Mouse (Mus musculus) MEL (cell line): ENCODE data around the gene Tspan14. TPM values are rescaled to one million over a fixed set of nuclear protein-coding genes. Genes with fewer than 3 reads are reported as not detected.

ENCODE experiments used
- DNase-seq: peaks from one replicate; pipeline ENCODE4 v3.0.0; 2011; ENCODE audit warnings: low read depth, low spot score
- H3K27ac ChIP-seq: 2 replicates; pipeline ENCODE4 v1.5.1; 2012; ENCODE audit warnings: low read depth, mild to moderate bottlenecking, control low read depth, low read length, moderate library complexity; ENCODE audit not compliant: control insufficient read depth
- H3K27me3 ChIP-seq, 2 experiments: fragments of 150-350 bp in 1 of 2; sonication (generic) in 1 of 2; 2 replicates each; pipeline ENCODE4 v1.6.1; 2012; ENCODE audit warnings: low read length in 2 of 2, mild to moderate bottlenecking in 2 of 2, improper control_type of control experiment in 1 of 2, moderate library complexity in 1 of 2; ENCODE audit not compliant: insufficient read depth in 2 of 2, control insufficient read depth in 1 of 2
- H3K36me3 ChIP-seq, 2 experiments: 2 replicates each; pipeline ENCODE4 v1.6.1; 2012 to 2014; ENCODE audit warnings: low read length in 2 of 2, improper control_type of control experiment in 1 of 2, inconsistent platforms in 1 of 2, mild to moderate bottlenecking in 1 of 2; ENCODE audit not compliant: insufficient read depth in 2 of 2, control insufficient read depth in 1 of 2
- H3K4me1 ChIP-seq, 2 experiments: fragments of 150-350 bp in 1 of 2; sonication (generic) in 1 of 2; 2 replicates each; pipeline ENCODE4 v1.6.1; 2012; ENCODE audit warnings: low read length in 2 of 2, improper control_type of control experiment in 1 of 2, mild to moderate bottlenecking in 1 of 2; ENCODE audit not compliant: insufficient read depth in 2 of 2, control insufficient read depth in 1 of 2
- H3K4me3 ChIP-seq, 2 experiments: fragments of 150-350 bp in 1 of 2; sonication (generic) in 1 of 2; 2 replicates each; pipeline ENCODE4 v1.5.1; 2012; ENCODE audit warnings: low read depth in 2 of 2, low read length in 2 of 2, mild to moderate bottlenecking in 2 of 2, moderate library complexity in 2 of 2, control low read depth in 1 of 2, improper control_type of control experiment in 1 of 2; ENCODE audit not compliant: control insufficient read depth in 1 of 2, insufficient read depth in 1 of 2
- H3K79me2 ChIP-seq: 2 replicates; pipeline ENCODE4 v1.6.1; 2012; ENCODE audit warnings: mild to moderate bottlenecking, low read length, moderate library complexity; ENCODE audit not compliant: control insufficient read depth, poor library complexity, insufficient read depth
- H3K9ac ChIP-seq: 2 replicates; pipeline ENCODE4 v1.6.1; 2012; ENCODE audit warnings: low read depth, mild to moderate bottlenecking, control low read depth, low read length, moderate library complexity; ENCODE audit not compliant: control insufficient read depth, poor library complexity, severe bottlenecking
- H3K9me3 ChIP-seq: fragments of 150-350 bp; sonication (generic); replicated peaks from 2 replicates; pipeline ENCODE4 v1.6.1; 2012; ENCODE audit warnings: mild to moderate bottlenecking, low read length, improper control_type of control experiment, moderate library complexity; ENCODE audit not compliant: insufficient read depth
- BHLHE40 ChIP-seq: IDR thresholded peaks from 2 replicates; pipeline ENCODE4 v1.6.1; 2012; ENCODE audit warnings: low read depth, mild to moderate bottlenecking, inconsistent platforms, low read length, improper control_type of control experiment, borderline replicate concordance
- CHD1 ChIP-seq: IDR thresholded peaks from 2 replicates; pipeline ENCODE4 v1.6.1; 2012; ENCODE audit warnings: low read depth, mild to moderate bottlenecking, inconsistent platforms, low read length, improper control_type of control experiment
- CHD2 ChIP-seq: IDR thresholded peaks from 2 replicates; pipeline ENCODE4 v1.6.1; 2011; ENCODE audit warnings: low read length, improper control_type of control experiment
- CTCF ChIP-seq, 3 experiments: IDR thresholded peaks in 2 of 3; conservative IDR thresholded peaks in 1 of 3; 2 replicates each; pipeline ENCODE4 v1.5.1; 2011 to 2012; ENCODE audit warnings: low read length in 3 of 3, low read depth in 2 of 3, mild to moderate bottlenecking in 2 of 3, improper control_type of control experiment in 1 of 3, inconsistent platforms in 1 of 3, mixed read lengths in 1 of 3, moderate library complexity in 1 of 3; ENCODE audit not compliant: control insufficient read depth in 1 of 3, insufficient read depth in 1 of 3, poor library complexity in 1 of 3, severe bottlenecking in 1 of 3
- ELF1 ChIP-seq: IDR thresholded peaks from 2 replicates; pipeline ENCODE4 v1.6.1; 2014; ENCODE audit warnings: low read depth, mild to moderate bottlenecking, inconsistent platforms, low read length, improper control_type of control experiment, moderate library complexity
- EP300 ChIP-seq, 2 experiments: IDR thresholded peaks; 2 replicates each; pipeline ENCODE4 v1.6.1; 2011; ENCODE audit warnings: improper control_type of control experiment in 2 of 2, low read length in 2 of 2, low read depth in 1 of 2, mild to moderate bottlenecking in 1 of 2
- GATA1 ChIP-seq: IDR thresholded peaks from 2 replicates; pipeline ENCODE4 v1.6.1; 2011; ENCODE audit warnings: low read depth, low read length, improper control_type of control experiment
- JUND ChIP-seq: IDR thresholded peaks from 2 replicates; pipeline ENCODE4 v1.6.1; 2011; ENCODE audit warnings: low read depth, mild to moderate bottlenecking, improper control_type of control experiment, low read length
- MAX ChIP-seq: IDR thresholded peaks from 2 replicates; pipeline ENCODE4 v1.6.1; 2011; ENCODE audit warnings: low read length, improper control_type of control experiment
- MAZ ChIP-seq: IDR thresholded peaks from 2 replicates; pipeline ENCODE4 v1.6.1; 2012; ENCODE audit warnings: low read depth, mild to moderate bottlenecking, inconsistent platforms, low read length, improper control_type of control experiment
- MYB ChIP-seq: IDR thresholded peaks from 2 replicates; pipeline ENCODE4 v1.6.1; 2011; ENCODE audit warnings: mild to moderate bottlenecking, low read depth, low read length, improper control_type of control experiment
- NELFE ChIP-seq: IDR thresholded peaks from 2 replicates; pipeline ENCODE4 v1.6.1; 2011; ENCODE audit warnings: low read depth, low read length, improper control_type of control experiment
- NRF1 ChIP-seq: IDR thresholded peaks from 2 replicates; pipeline ENCODE4 v1.6.1; 2014; ENCODE audit warnings: low read depth, mild to moderate bottlenecking, inconsistent platforms, low read length, improper control_type of control experiment, moderate library complexity; ENCODE audit not compliant: poor library complexity, insufficient read depth, severe bottlenecking
- POLR2AphosphoS5 ChIP-seq: IDR thresholded peaks from 2 replicates; pipeline ENCODE4 v1.6.1; 2012; ENCODE audit warnings: low read depth, borderline replicate concordance, mild to moderate bottlenecking, inconsistent platforms, low read length, moderate library complexity, mixed read lengths
- RCOR1 ChIP-seq: IDR thresholded peaks from 2 replicates; pipeline ENCODE4 v1.6.1; 2012; ENCODE audit warnings: low read depth, mild to moderate bottlenecking, inconsistent platforms, low read length, improper control_type of control experiment
- SIN3A ChIP-seq: IDR thresholded peaks from 2 replicates; pipeline ENCODE4 v1.6.1; 2012; ENCODE audit warnings: low read length, improper control_type of control experiment, inconsistent platforms
- TBP ChIP-seq: IDR thresholded peaks from 2 replicates; pipeline ENCODE4 v1.8.0; 2011; ENCODE audit warnings: low read depth, low read length, improper control_type of control experiment
- TCF12 ChIP-seq: IDR thresholded peaks from 2 replicates; pipeline ENCODE4 v1.6.1; 2014; ENCODE audit warnings: low read depth, mild to moderate bottlenecking, inconsistent platforms, low read length, improper control_type of control experiment, moderate library complexity
- USF1 ChIP-seq: IDR thresholded peaks from 2 replicates; pipeline ENCODE4 v1.6.1; 2014; ENCODE audit warnings: low read depth, mild to moderate bottlenecking, inconsistent platforms, low read length, improper control_type of control experiment, moderate library complexity
- USF2 ChIP-seq, 2 experiments: IDR thresholded peaks; 2 replicates each; pipeline ENCODE4 v1.6.1; 2011 to 2012; ENCODE audit warnings: improper control_type of control experiment in 2 of 2, low read length in 2 of 2, borderline replicate concordance in 1 of 2, inconsistent platforms in 1 of 2, low read depth in 1 of 2, mild to moderate bottlenecking in 1 of 2; ENCODE audit not compliant: insufficient read depth in 1 of 2
- ZC3H11A ChIP-seq: IDR thresholded peaks from 2 replicates; pipeline ENCODE4 v1.6.1; 2012; ENCODE audit warnings: low read depth, mild to moderate bottlenecking, inconsistent platforms, low read length, improper control_type of control experiment
- ZKSCAN1 ChIP-seq: IDR thresholded peaks from 2 replicates; pipeline ENCODE4 v1.6.1; 2012; ENCODE audit warnings: low read depth, mild to moderate bottlenecking, inconsistent platforms, low read length, improper control_type of control experiment, moderate library complexity
- polyA plus RNA-seq, 2 experiments: library from polyadenylated mRNA; stranded (reverse) in 1 of 2; unstranded in 1 of 2; fragments of >175 nt in 1 of 2; fragments of >200 nt in 1 of 2; gene quantifications; 2 replicates each; pipeline versions ENCODE4 v1.2.1 to v1.2.4; 2012; ENCODE audit warnings: low replicate concordance in 2 of 2, low read depth in 1 of 2; ENCODE audit not compliant: insufficient read length in 2 of 2, insufficient read depth in 1 of 2, missing spikeins in 1 of 2
- total RNA-seq: library from RNA; depleted of rRNA; stranded (reverse); fragments of 300-350 nt; gene quantifications from 2 replicates; pipeline ENCODE4 v1.2.3, GENCODE M21; 2012

Tspan14 gene
- total and polyA plus RNA-seq, 3 experiments: 24.8 to 29.9 TPM; not detected in 1

DNA sequence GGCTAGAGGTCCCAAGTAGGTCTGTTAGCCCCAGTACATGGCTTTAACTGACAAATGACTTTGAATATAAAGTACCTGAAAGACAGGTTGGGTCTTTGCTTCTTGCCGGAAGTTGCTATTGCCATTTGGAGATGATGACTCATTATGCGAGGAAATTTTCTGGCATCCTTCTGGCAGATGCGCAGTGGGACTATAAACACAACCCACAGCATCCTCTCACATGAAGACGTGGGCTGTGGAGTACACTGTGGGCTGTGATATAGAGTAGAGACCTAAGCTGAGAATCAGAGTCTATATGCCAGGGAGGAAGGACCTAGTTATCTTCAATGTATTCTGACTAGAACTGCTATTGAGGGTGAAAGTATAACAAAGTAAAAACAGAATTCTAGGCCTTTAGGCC is 75.1 kb downstream of the Tspan14 start:
- Histone ChIP-seq H3K9me3 (no peaks in the 10 kb centered on the region), H3K9ac (no peak overlapping the region), H3K4me3 (no peak overlapping the region), H3K36me3 (peaks cover 0 to 6% of the 10 kb centered on the region in 2 experiments; a peak in 2 of 4 replicates), H3K4me1 (peaks cover 0 to 4% of the 10 kb centered on the region in 2 experiments; a peak in 2 of 4 replicates), H3K27ac (no peak overlapping the region), H3K79me2 (no peaks in the 10 kb centered on the region), H3K27me3 (no peaks in the 10 kb centered on the region; a peak in 1 of 4 replicates)
- no peak for DNase-seq
- TF ChIP-seq ELF1 (no peak), CTCF (IDR thresholded peaks at IDR 0.05 in 2 of 3, conservative IDR thresholded peaks at IDR 0.05 in 1 of 3; ENCODE audit: control insufficient read depth in 1 of 3, insufficient read depth in 1 of 3, low read depth in 2 of 3, low read length in 3 of 3, poor library complexity in 1 of 3, severe bottlenecking in 1 of 3) (no peak), ZC3H11A (no peak), NRF1 (no peak), SIN3A (no peak), TCF12 (no peak), MAZ (no peak), CHD1 (no peak), ZKSCAN1 (no peak), RCOR1 (no peak), USF1 (no peak)

DNA sequence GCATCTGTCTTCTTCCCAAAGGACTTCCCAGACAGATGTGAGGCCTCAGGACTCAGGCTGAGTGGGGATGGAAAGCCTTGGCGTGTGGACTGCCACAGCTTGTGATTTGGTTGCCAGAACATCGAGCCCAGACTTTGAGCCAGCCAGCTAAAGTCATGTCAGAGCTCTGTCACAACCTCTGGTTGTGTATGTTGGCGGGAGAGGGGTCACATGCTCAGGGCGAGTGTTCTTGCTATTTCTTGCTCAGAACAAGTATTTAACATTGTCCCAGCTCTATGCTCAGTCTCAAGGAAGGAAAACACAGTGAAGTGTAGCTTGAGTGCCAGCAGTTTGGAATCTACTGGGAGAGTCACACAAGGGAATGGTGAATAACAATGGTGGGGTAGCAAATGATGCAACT is 76.9 kb downstream of the Tspan14 start:
- Histone ChIP-seq H3K36me3 (peaks cover 0 to 12% of the 10 kb centered on the region in 2 experiments; a peak in 2 of 4 replicates), H3K4me1 (peaks cover 6 to 7% of the 10 kb centered on the region in 2 experiments), H3K9me3 (no peaks in the 10 kb centered on the region), H3K79me2 (no peaks in the 10 kb centered on the region), H3K27me3 (no peaks in the 10 kb centered on the region), H3K4me3 (no peak overlapping the region), H3K9ac (no peak overlapping the region), H3K27ac (no peak overlapping the region)
- DNase-seq: no peak
- no peak for TF ChIP-seq BHLHE40
- TF ChIP-seq MYB: no peak
- no peak for TF ChIP-seq POLR2AphosphoS5
- no peak for TF ChIP-seq NELFE
- TF ChIP-seq EP300 (IDR thresholded peaks at IDR 0.05; ENCODE audit: low read depth in 1 of 2, low read length in 2 of 2): no peak
- no peak for TF ChIP-seq JUND
- no peak for TF ChIP-seq GATA1
- no peak for TF ChIP-seq USF2 (IDR thresholded peaks at IDR 0.05; ENCODE audit: borderline replicate concordance in 1 of 2, insufficient read depth in 1 of 2, low read depth in 1 of 2, low read length in 2 of 2)
- TF ChIP-seq CHD2: no peak
- TF ChIP-seq MAX: no peak
- no peak for TF ChIP-seq TCF12
- no peak for TF ChIP-seq TBP
